In the genomic region with DNA sequence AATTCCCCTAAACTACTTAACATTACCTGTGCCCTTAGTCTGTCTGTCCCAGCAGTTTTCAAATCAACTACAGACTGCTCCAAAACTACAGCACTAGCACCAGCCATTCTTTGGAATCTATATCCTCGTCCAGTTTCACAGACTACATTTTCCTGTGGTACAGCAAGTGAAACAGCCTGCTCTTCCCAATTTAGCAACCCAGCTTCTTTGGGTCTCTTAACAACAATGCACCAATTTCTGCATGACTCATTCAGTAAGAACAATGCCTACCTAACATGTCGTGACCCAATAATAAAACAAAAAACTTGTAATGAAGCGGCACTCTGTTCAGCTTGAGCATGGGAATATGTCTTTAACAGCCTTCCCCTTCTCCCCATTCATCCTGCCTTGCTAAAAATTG, we compare ENCODE assay signal across 16 mouse cellular contexts. TPM values are rescaled to one million over a fixed set of nuclear protein-coding genes. Genes with fewer than 3 reads are reported as not detected.
"Had no signal": no experiment of that assay in that cellular context is flagged by ENCODE, and none has a peak within 500 bp of the region (broad histone marks: within the 10 kb centered on the region; RNA-seq: fewer than 3 reads in every experiment).

No protein-coding gene starts in this region.

- H3K9me3 ChIP-seq: limb, embryonic 15.5 days; liver, embryonic 12.5 days; lung, embryonic 15.5 days; midbrain, embryonic 13.5 days had no signal

- H3K36me3 ChIP-seq: limb, embryonic 15.5 days; liver, embryonic 12.5 days; lung, embryonic 15.5 days; midbrain, embryonic 13.5 days had no signal

- H3K27ac ChIP-seq: layer of hippocampus, adult 2 months; left cerebral cortex, adult 2 months; limb, embryonic 15.5 days; liver, embryonic 12.5 days; lung, embryonic 15.5 days; midbrain, embryonic 13.5 days; stomach, postnatal 0 days had no signal

- H3K4me2 ChIP-seq: limb, embryonic 15.5 days; liver, embryonic 12.5 days; lung, embryonic 15.5 days; midbrain, embryonic 13.5 days had no signal

- DNase-seq: kidney, adult 18-20 months; kidney, postnatal 4 days; thymus, postnatal 4 days had no signal

- H3K4me3 ChIP-seq: layer of hippocampus, adult 2 months; left cerebral cortex, adult 2 months; limb, embryonic 15.5 days; liver, embryonic 12.5 days; lung, embryonic 15.5 days; midbrain, embryonic 13.5 days had no signal

- H3K27me3 ChIP-seq: limb, embryonic 15.5 days; liver, embryonic 12.5 days; lung, embryonic 15.5 days; midbrain, embryonic 13.5 days had no signal

- H3K4me1 ChIP-seq: limb, embryonic 15.5 days; liver, embryonic 12.5 days; lung, embryonic 15.5 days; midbrain, embryonic 13.5 days had no signal

- H3K9ac ChIP-seq: limb, embryonic 15.5 days; liver, embryonic 12.5 days; lung, embryonic 15.5 days; midbrain, embryonic 13.5 days had no signal

- ATAC-seq: liver, embryonic 12.5 days; midbrain, embryonic 13.5 days had no signal

RNA-seq across cellular contexts. Expression of gene Klrb1f, which starts 19.7 kb away (rescaled TPM):
- total RNA-seq: layer of hippocampus, adult 2 months; layer of hippocampus, postnatal 14 days; left cerebral cortex, adult 2 months; left cerebral cortex, postnatal 14 days had no signal

RNA-seq across cellular contexts. Expression of gene Clec2e, which starts 35.3 kb away (rescaled TPM):
- total RNA-seq: layer of hippocampus, adult 2 months; layer of hippocampus, postnatal 14 days; left cerebral cortex, adult 2 months; left cerebral cortex, postnatal 14 days; midbrain, postnatal 0 days had no signal
- polyA plus RNA-seq: kidney, postnatal 0 days; limb, embryonic 11.5 days; limb, embryonic 15.5 days; liver, embryonic 12.5 days; lung, embryonic 15.5 days; midbrain, embryonic 13.5 days; midbrain, postnatal 0 days; neural tube, embryonic 14.5 days had no signal
